Mouse (Mus musculus) heart, embryonic 16.5 days (tissue): ENCODE results near the gene Hmx3. TPM values are rescaled to one million over a fixed set of nuclear protein-coding genes. Genes with fewer than 3 reads are reported as not detected.

Source experiments
- ATAC-seq: fragments of 200-750 bp; cut with Nextera tagmentation; replicated peaks from 2 replicates; pipeline ENCODE4 v1.8.0; 2017; ENCODE audit warnings: moderate number of reproducible peaks; ENCODE audit not compliant: insufficient read depth, low FRiP score; ENCODE audit errors: extremely low read depth
- H3K27ac ChIP-seq: fragments of 300-500 bp; sonication (generic); 2 replicates; pipeline ENCODE4 v1.5.1; 2014; ENCODE audit warnings: mild to moderate bottlenecking, low read length, control low read depth, moderate library complexity
- H3K27me3 ChIP-seq: fragments of 300-500 bp; sonication (generic); 2 replicates; pipeline ENCODE4 v1.6.1; 2014; ENCODE audit warnings: low read length, mixed read lengths; ENCODE audit not compliant: control insufficient read depth, insufficient read depth
- H3K36me3 ChIP-seq: fragments of 300-500 bp; sonication (generic); 2 replicates; pipeline ENCODE4 v1.6.1; 2014; ENCODE audit not compliant: control insufficient read depth, insufficient read depth
- H3K4me1 ChIP-seq: fragments of 300-500 bp; sonication (generic); 2 replicates; pipeline ENCODE4 v1.6.1; 2014; ENCODE audit warnings: low read length, mixed read lengths; ENCODE audit not compliant: control insufficient read depth, insufficient read depth
- H3K4me2 ChIP-seq: fragments of 300-500 bp; sonication (generic); 2 replicates; pipeline ENCODE4 v1.6.1; 2014; ENCODE audit warnings: low read depth, mild to moderate bottlenecking, control low read depth, low read length
- H3K4me3 ChIP-seq: fragments of 300-500 bp; sonication (generic); 2 replicates; pipeline ENCODE4 v1.5.1; 2014; ENCODE audit warnings: mild to moderate bottlenecking, control low read depth, low read length
- H3K9ac ChIP-seq: fragments of 300-500 bp; sonication (generic); 2 replicates; pipeline ENCODE4 v1.6.1; 2014; ENCODE audit warnings: low read length, control low read depth
- H3K9me3 ChIP-seq: fragments of 300-500 bp; sonication (generic); replicated peaks from 2 replicates; pipeline ENCODE4 v1.6.1; 2016; ENCODE audit warnings: low read length; ENCODE audit not compliant: control insufficient read depth
- WGBS: fragments of 180-500 bp; shearing (Covaris S2); extraction: QIAGEN DNeasy Blood & Tissue Kit; methylation state at CpG from one replicate; pipeline ENCODE4 v1.1.7; 2014; 5-methylcytosine and 5-hydroxymethylcytosine counted together
- polyA plus RNA-seq: library from polyadenylated mRNA; unstranded; fragments of >200 nt; fragmentation: Nextera tagmentation; extraction: Ambion mirVana; gene quantifications from 2 replicates; pipeline ENCODE4 v1.2.1, GENCODE M21; 2015

Gene Hmx3
- 0.16 TPM in 1 of 2 replicates, not detected in the other for polyA plus RNA-seq

GRCm38 (mm10) chr7:131542115-131542871 lies at the start of gene Hmx3:
Gene Hmx3, plus strand, starts transcription at chr7:131542867.
- Histone ChIP-seq H3K4me2 (peak within 1 kb of the TSS; percentile 67), H3K9ac (no peak within 1 kb of the TSS), H3K27me3 (peaks cover 90% of the 10 kb centered on the region), H3K4me1 (peaks cover 17% of the 10 kb centered on the region), H3K36me3 (no peaks in the 10 kb centered on the region), H3K9me3 (no peaks in the 10 kb centered on the region), H3K4me3 (peak within 1 kb of the TSS; percentile 43), H3K27ac (no peak within 1 kb of the TSS)
- WGBS: under 1% methylated on average over 61 of the region's 65 CpGs
- no peak for ATAC-seq

DNA sequence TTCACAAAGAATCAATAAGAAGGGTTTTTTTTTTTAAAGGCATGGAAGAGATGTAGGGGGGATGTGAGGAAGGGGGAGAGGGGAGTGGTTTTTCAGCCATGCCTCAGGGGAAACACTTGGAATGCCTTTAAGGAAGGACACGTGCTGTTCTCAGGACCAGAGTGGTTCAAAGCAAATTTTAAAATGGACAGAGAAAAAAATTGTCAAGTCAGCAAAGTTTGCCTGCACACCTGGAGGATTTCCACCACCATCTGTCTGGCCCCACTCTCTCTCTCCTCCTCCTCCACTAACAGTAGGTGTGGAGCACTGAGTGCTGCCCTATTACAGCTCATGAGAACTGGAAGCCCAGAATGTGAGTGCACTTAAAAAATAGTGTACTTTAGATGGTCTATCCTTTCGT lies 38.9 kb upstream of the Hmx3 start:
- 64% methylated on average over 2 of the region's 2 CpGs for WGBS
- no peaks in the 10 kb centered on the region for H3K4me1 ChIP-seq
- no peak for ATAC-seq

DNA sequence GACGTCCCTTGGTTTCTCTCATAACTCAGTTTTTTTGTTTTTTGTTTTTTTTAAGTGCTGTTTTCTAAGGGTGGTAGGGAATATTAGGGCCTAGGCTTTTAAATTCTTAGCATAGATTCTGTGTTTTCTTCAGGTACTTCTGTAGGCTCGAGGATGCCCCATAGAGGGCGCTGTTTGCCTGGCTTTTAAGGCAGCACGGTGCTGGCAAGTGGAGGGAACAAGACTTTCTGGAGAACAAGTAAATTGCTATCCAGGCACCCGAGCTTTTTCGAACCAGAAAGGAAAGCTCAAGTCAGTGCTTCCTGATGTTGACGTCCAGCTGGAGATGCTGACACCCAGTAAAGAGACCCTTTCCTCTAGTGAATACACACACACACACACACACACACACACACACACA lies 2.7 kb upstream of the Hmx3 start:
- H3K9ac ChIP-seq: no peak overlapping the region
- no peak for ATAC-seq
- 1% methylated on average over 7 of the region's 7 CpGs for WGBS

More for the DNA sequence above, 38.9 kb upstream of the Hmx3 start:
- no peak overlapping the region for H3K9ac ChIP-seq
- no peaks in the 10 kb centered on the region for H3K27me3 ChIP-seq
- no peaks in the 10 kb centered on the region for H3K9me3 ChIP-seq
- no peak overlapping the region for H3K27ac ChIP-seq
- H3K4me2 ChIP-seq: no peak overlapping the region
- H3K4me3 ChIP-seq: no peak overlapping the region
- no peaks in the 10 kb centered on the region for H3K36me3 ChIP-seq

DNA sequence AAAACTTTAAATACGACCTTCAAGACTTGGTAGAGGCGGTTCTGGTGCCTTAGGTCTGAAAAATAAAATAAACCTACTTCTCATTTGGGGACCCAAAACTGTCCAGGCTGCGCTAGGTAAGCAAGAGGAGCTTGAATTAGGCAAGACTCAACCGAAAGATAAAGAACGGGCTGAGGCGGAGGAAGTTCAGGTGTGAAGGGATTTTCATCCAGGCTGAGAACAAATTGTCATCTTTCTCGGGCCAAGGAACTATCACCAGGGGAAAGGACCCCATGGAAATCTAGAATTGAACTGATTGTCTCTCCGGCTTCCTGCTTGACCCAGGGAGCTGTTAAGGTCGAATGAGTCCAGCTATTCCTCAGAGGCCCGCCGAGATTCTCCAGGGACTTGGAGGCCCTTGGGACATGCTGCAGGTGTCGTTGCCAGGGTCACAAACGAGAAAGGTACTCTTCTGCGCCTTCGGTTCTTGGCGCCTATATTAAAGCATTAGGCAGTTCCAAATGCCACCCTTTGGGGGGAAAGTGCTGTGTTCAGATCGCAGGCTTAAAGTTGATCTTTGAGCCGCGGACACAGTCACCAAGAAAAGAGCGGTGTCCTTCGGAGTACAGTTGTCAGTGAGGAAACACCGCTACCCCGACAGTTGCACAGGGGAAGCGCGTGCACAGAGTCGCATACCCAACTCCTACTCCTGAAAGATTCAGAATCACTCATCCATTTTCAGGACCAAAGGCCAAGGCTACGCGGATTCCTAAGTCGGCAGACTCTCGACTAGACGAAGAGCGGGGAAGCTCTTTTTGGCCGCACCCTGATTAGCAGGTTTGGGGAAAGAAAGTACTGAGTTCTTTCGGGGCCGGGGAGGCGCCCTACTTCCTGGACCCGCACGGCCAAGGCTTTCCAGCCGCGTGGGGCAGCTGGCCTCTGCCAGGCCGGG lies 1.2 kb upstream of the Hmx3 start:
- no peak for ATAC-seq
- WGBS: 2% methylated on average over 41 of the region's 41 CpGs
- Histone ChIP-seq H3K27ac (no peak overlapping the region), H3K36me3 (no peaks in the 10 kb centered on the region), H3K4me1 (peaks cover 17% of the 10 kb centered on the region), H3K4me2 (peak overlapping the region; percentile 67), H3K27me3 (peaks cover 85% of the 10 kb centered on the region), H3K9ac (no peak overlapping the region), H3K9me3 (no peaks in the 10 kb centered on the region), H3K4me3 (peak overlapping the region; percentile 43)

More for the DNA sequence above, 2.7 kb upstream of the Hmx3 start:
- Histone ChIP-seq H3K4me2 (no peak overlapping the region), H3K36me3 (no peaks in the 10 kb centered on the region), H3K4me3 (no peak overlapping the region), H3K27me3 (peaks cover 73% of the 10 kb centered on the region), H3K4me1 (peaks cover 17% of the 10 kb centered on the region), H3K9me3 (no peaks in the 10 kb centered on the region), H3K27ac (no peak overlapping the region)

GRCm38 (mm10) chr7:131542872-131543622 lies 380 bp downstream of the Hmx3 start:
- no peak for ATAC-seq
- Histone ChIP-seq H3K4me2 (peak overlapping the region; percentile 67), H3K9me3 (no peaks in the 10 kb centered on the region), H3K4me1 (peaks cover 17% of the 10 kb centered on the region), H3K27me3 (peaks cover 92% of the 10 kb centered on the region), H3K27ac (no peak overlapping the region), H3K9ac (no peak overlapping the region), H3K4me3 (peak overlapping the region; percentile 43), H3K36me3 (no peaks in the 10 kb centered on the region)
- under 1% methylated on average over 56 of the region's 71 CpGs for WGBS

- 1% methylated on average over 74 of the region's 75 CpGs for WGBS
- Histone ChIP-seq H3K4me2 (peak overlapping the region; percentile 67), H3K4me1 (peaks cover 17% of the 10 kb centered on the region), H3K27ac (no peak overlapping the region), H3K36me3 (no peaks in the 10 kb centered on the region), H3K27me3 (peaks cover 93% of the 10 kb centered on the region), H3K9ac (no peak overlapping the region), H3K4me3 (peak overlapping the region; percentile 43), H3K9me3 (no peaks in the 10 kb centered on the region)
- ATAC-seq: no peak; the same call in 1 of the 2 replicates
These were observed 1.2 kb downstream of the Hmx3 start for GRCm38 (mm10) chr7:131543623-131544481.

GRCm38 (mm10) chr7:131544871-131545270 lies 2.2 kb downstream of the Hmx3 start:
- Histone ChIP-seq H3K27ac (no peak overlapping the region), H3K4me3 (no peak overlapping the region), H3K9me3 (no peaks in the 10 kb centered on the region), H3K4me2 (no peak overlapping the region), H3K27me3 (peaks cover 92% of the 10 kb centered on the region), H3K36me3 (no peaks in the 10 kb centered on the region), H3K4me1 (peaks cover 17% of the 10 kb centered on the region), H3K9ac (no peak overlapping the region)
- WGBS: 4% methylated on average over 5 of the region's 5 CpGs
- ATAC-seq: no peak
